Mouse (Mus musculus) cerebellum, adult 2 months (tissue): Measurements from ENCODE around the gene Gm21992.

ENCODE experiments used
- CTCF ChIP-seq: fragments of 200-500 bp; IDR thresholded peaks from 2 replicates; pipeline ENCODE4 v1.5.1; 2011; ENCODE audit warnings: low read depth, mild to moderate bottlenecking, control low read depth, low read length, moderate library complexity, borderline replicate concordance; ENCODE audit not compliant: insufficient read depth
- POLR2A ChIP-seq: fragments of 200-500 bp; IDR thresholded peaks from 2 replicates; pipeline ENCODE4 v1.6.1; 2011; ENCODE audit warnings: low read length, control low read depth, borderline replicate concordance; ENCODE audit not compliant: insufficient read depth

- TF ChIP-seq CTCF (no peak), POLR2A (no peak)
Observed at GRCm38 (mm10) chr19:4699821-4700220, 111.6 kb downstream of the Gm21992 start.
